Mouse (Mus musculus) brain, embryonic 14.5 days (tissue): Measurements from ENCODE around the gene Col26a1. TPM values are rescaled to one million over a fixed set of nuclear protein-coding genes. Genes with fewer than 3 reads are reported as not detected.
A peak's percentile ranks its signal among the peaks of the same experiment; 100 is the strongest.
"Not testable (repeated sequence)": the region's sequence is repeated elsewhere in the genome, so short reads cannot be mapped to it uniquely, and the experiment has no call there.

Experiments used
- DNase-seq: peaks from one replicate; pipeline ENCODE4 v3.0.0-alpha.2; 2011; ENCODE audit warnings: low read depth
- CTCF ChIP-seq: fragments of 200-500 bp; IDR thresholded peaks from 2 replicates; pipeline ENCODE4 v1.5.1; 2012; ENCODE audit warnings: inconsistent platforms, mild to moderate bottlenecking, moderate library complexity, borderline replicate concordance; ENCODE audit not compliant: insufficient read depth, insufficient read length; ENCODE audit errors: extremely low read depth
- POLR2A ChIP-seq: fragments of 200-500 bp; IDR thresholded peaks from 2 replicates; pipeline ENCODE4 v1.6.1; 2012; ENCODE audit warnings: mild to moderate bottlenecking, inconsistent platforms, borderline replicate concordance; ENCODE audit not compliant: poor library complexity, insufficient read depth, insufficient read length, severe bottlenecking; ENCODE audit errors: extremely low read depth
- polyA plus RNA-seq: library from polyadenylated mRNA; depleted of rRNA; stranded (reverse); fragments of >200 nt; gene quantifications from 2 replicates; pipeline ENCODE4 v1.2.3, GENCODE M21; 2012

Col26a1 gene
- polyA plus RNA-seq, 1 experiment: 52.4 TPM

DNA sequence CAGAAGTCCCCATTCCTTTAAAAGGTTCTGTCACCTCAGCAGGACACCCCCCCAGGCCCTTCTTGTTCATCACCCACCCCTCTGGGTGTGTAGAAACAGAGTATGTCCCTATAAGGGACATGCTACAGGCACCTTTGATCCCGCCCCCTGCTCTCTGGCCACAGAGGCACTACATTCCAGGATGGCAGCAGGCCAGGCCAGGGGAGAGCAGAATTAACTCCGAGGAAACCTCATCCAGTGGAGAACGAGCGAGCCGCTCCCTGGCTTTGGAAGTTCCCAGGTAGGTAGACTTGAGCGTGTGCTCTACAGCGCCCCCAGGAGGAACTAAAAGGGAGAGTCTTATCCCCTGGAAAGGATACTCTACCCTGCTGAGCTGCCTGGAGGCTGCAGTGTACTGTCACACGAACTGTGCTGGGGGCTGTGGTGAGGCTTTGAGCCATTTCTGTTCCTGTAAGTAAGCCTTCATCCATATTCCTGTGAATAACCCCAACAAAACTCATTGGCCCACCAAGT, 118.8 kb downstream of the Col26a1 start:
- DNase-seq: no peak
- no peak for TF ChIP-seq POLR2A
- TF ChIP-seq CTCF: peak; percentile 23; the same call in 1 of the 2 replicates

DNA sequence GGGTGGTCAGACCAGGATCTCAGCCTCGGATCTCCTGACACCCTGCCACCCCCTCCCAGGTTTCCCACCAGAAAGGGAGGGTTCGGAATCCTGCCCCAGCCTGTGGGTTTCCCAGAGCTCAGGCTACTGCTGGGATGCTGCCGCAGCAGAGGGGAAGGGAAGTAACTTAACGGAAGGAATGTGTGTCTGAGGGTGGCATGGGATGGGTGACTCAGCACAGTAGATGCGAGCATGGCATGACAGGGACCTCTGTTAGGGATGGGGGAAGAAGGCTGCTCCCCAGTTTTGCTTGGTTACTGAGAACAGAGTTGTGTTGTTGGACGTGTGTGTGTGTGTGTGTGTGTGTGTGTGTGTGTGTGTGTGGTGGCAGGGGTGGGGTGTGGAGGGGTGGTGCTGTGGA, 122.7 kb downstream of the Col26a1 start:
- DNase-seq: no peak
- TF ChIP-seq CTCF (no peak), POLR2A (no peak)

DNA sequence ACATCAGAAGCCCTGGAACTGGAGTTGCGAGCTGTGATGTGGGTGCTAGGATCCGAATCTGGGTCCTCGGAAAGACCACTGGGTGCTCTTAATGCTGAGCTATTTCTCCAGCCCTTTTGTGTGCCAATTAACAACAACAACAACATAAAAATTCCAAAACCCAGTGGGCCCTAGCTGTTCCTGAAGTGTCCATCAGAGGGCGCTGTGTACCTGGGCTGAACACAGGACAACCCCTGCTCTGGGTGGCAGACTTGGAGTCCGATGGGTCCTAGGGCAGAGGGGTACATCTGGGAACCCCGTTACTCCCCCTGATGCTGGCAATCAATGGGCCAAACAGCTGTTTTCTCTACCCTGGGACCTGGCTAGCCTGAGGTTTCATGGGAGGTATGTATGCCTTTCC, 123.2 kb downstream of the Col26a1 start:
- DNase-seq: no peak
- no peak for TF ChIP-seq POLR2A
- peak; percentile 62 for TF ChIP-seq CTCF

DNA sequence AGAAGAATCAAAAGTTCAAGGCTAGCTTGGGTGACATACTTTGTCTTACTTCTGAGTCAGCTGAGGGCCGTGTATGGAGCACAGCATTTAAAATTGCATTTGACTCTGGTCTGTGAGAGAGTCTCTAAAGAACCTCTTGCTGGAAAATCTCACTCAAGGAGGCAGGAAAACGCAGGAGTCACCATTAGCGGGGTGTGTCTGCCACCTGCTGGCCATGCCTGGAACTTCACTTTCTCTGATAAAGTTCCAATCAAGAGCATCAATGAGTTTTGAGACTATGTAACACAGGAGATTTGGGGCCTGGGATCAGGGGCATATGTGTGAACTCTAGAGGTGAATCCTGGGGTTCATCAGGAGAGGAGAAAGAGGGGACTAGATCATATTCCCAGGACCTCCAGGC, 127.3 kb downstream of the Col26a1 start:
- TF ChIP-seq CTCF (peak; percentile 96), POLR2A (no peak)

DNA sequence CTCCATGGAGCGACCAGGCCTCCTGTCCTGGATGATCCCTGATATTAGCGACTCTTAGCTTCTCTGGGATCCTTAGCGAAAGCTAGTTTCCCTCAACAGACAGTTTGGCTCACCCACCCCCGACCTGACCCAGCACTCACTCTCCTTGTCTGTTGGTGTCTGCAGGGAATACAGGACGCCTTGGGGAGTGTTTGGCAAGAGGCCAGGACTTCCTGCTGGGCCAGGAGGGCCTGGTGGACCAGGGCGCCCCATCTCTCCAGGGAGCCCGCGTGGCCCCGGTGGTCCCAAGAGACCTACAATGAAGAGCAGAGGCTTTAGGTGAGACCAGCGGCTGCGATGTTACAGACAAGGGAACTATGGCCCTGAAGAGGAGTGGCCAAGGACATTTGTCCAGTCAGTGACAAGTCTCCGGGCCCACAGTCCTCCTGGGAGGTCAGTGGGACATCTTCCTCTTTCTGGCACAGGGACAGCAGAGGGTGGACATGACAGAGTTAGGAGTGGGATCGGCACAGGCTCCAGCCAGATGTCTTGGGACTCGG, 128.9 kb downstream of the Col26a1 start:
- TF ChIP-seq CTCF (no peak), POLR2A (no peak)

More for the DNA sequence above, 127.3 kb downstream of the Col26a1 start:
- peak; percentile 71 for DNase-seq

DNA sequence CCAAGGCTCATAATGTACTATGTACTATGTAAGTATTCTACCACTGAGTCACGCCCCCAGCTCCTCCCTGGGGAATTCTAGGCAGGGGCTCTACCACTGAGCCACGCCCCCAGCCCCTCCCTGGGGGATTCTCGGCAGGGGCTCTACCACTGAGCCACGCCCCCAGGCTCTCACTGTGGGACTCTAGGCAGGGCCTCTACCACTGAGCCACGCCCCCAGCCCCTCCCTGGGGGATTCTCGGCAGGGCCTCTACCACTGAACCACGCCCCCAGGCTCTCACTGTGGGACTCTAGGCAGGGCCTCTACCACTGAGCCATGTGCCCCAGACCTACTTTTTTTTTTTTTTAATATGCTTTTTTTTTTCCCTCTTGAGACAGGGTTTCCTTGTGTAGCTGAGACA, 129.8 kb downstream of the Col26a1 start:
- DNase-seq: not testable (repeated sequence)

More for the DNA sequence above, 128.9 kb downstream of the Col26a1 start:
- DNase-seq: no peak

DNA sequence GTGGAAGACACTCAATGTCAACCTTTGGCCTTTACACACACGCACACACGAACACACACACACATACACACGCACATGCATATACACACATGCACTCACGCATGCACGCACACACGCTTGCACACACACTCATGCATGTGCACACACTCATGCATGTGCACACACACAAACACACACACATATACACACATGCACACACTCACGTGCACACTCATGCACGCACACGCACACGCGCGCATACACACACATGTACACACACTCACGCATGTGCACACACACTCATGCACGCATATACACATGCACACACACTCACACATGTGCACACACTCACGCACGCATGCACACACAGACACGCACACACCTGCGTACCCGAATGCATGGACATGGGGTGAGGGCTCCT, 130.9 kb downstream of the Col26a1 start:
- no peak for DNase-seq
- TF ChIP-seq CTCF: no peak
- TF ChIP-seq POLR2A: no peak

DNA sequence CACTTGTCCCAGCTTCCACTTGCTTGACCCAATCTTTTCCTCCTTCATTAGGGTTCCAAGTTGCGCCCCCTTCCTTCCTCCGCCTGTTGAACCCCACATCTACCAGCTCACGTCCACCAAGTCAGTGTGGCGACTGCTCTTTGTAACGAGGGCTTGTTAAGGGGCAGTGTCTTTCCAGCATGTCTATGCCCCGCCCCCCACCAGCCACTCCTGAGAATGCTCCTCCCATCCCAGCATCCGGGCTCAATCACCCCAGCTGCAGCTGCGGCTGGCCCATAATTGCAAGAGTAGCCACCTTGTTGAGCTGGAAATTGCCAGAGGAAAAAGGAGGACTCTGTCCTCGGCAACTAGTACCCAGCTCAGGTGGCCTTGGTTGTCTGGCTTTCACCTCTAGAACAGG, 136.4 kb downstream of the Col26a1 start:
- TF ChIP-seq CTCF (no peak), POLR2A (no peak)

DNA sequence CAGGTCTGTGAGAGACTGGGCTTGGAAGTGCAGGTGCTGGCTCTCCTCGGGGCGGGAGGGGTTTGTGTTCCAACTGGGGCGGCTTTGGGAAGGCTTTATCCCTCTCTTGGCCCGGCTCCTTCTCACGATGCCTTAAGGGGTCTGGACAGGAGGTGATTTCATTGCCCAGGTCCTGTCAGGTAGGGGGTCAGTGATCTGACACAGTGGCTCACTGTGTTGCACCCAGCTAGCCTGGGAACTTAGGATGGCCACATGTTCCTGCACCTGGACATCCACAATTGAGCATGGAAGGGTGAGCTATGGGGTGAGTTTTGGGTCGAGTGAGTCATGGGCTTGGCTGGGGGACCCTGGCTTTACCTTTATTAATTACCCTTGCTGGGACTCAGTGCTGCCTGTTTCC, 144.1 kb downstream of the Col26a1 start:
- TF ChIP-seq CTCF (no peak), POLR2A (no peak)
- no peak for DNase-seq

More for the DNA sequence above, 136.4 kb downstream of the Col26a1 start:
- no peak for DNase-seq

DNA sequence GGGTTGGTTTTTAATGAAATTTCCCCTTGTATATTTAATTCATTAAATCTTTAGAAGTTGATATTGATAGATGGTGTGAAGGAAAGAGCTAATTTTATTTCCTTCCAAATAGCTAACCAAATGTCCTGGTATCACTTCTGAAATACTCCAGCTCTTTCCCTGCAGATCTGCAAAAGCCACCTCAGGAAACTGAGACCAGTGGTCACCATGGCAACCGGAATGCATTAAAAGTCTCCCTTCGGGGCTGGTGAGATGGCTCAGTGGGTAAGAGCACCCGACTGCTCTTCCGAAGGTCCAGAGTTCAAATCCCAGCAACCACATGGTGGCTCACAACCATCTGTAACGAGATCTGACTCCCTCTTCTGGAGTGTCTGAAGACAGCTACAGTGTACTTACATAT, 156.7 kb downstream of the Col26a1 start:
- not testable (repeated sequence) for DNase-seq

DNA sequence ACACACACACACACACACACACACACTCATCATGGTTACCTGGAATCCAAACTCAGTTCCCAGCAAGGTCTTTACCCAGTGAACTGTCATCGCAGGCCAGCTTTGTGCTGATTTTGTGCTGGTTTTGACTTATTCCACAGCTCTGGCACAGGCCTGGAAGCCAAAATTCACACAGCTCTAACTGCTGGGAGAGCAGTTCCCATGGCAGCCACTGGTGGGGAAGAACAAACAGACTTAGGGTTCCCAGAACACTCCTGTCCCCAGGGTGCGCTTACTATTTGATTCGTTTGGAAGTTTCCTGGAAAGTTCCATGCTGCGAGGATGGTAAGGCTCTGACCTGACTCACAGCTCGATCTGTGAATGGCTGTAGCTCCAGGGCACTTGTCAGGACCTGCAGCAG, 161.4 kb downstream of the Col26a1 start:
- DNase-seq: no peak
- TF ChIP-seq POLR2A (no peak), CTCF (no peak)

DNA sequence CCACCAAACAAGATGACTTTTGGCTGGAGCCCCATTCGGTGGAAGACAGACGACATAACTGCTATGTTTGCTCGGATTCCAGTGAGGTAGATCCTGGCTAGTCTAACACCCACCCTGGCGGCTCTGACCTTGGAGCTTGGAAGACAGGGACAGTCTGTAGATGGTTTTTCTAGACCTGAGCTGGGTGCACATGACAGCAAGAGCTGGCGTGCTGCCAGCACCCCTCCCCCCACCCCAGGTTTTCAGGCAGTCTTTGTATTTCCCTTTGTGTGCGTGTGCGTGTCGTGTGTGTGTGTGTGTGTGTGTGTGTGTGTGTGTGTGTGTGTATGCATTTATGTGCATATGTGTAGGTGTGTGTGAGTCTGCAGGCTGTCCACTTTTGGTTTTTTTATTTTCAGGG, 164.4 kb downstream of the Col26a1 start:
- peak; percentile 64 for DNase-seq
- no peak for TF ChIP-seq POLR2A
- no peak for TF ChIP-seq CTCF

DNA sequence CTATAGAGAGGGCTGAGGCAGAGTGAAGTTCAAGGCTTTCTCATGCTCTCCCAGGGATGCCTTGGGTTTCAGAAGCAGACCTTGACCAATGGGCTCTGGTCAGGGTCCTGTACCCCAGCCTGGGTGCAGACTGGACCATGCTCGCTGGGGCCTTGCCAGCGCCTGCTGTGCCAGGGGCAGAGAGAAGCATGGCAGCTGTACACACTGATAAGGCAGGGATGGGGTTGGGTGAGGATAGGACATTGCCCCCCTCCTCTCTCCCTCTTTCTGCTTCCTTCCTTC, 165.5 kb downstream of the Col26a1 start:
- TF ChIP-seq POLR2A: no peak
- TF ChIP-seq CTCF: no peak
- DNase-seq: no peak

DNA sequence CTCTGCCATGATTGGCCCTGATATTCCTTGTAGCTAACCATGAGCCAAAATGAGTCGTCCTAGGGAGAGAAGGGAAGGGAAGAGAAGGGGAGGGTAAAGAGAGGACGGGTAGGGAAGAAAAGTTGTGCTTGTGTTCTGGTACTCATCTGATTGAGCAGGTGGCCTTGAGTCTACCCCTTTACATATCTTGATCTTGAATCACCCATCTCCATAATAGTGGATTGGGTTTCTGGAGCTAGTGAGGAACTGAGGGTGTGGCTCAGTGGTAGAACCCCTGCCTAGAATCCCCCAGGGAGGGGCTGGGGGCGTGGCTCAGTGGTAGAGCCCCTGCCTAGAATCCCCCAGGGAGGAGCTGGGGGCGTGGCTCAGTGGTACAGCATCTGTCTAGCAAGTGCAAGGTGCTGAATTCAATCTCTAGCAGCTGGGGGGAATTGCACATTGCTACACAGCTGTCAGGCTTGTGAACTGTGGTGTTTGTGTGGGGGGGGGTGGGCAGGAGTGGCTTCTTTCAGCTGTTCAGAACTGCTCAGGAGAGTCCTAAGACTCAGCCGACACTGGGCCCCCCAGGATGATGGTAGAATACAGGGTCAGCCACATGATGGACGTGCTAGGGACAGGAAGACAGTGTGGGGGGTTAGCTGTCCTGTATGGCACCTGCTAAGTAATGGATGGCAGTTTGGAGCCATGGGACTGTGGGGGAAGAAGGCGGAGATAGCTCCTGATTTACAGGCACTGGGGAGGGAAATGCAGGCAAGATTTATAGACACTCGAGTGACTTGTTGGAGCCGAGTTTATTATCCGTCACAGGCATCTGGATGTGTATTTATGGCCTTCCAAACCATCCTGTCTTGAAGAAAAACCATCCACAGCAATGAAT, 166.1 kb downstream of the Col26a1 start:
- TF ChIP-seq CTCF: no peak
- no peak for TF ChIP-seq POLR2A
- no peak for DNase-seq

DNA sequence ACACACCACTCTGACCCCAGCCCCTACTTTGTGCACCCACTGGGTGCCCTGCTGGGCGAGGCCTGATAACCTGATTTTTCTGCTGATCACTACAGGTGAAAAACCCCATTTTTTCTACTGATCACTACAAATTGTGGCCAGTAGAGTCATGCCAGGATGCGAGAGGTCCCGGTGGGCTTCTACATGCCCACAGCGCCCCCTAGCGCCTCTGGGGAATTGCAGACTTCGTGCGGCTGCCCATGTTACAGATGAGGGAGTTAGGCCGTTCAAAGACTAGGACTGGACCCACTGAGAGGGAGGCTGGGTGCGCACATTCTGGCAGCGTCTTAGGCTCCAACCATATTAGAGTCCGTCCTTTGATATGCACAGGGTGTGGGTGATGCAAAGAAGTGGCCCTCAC, 168.1 kb downstream of the Col26a1 start:
- peak; percentile 72 for DNase-seq
- TF ChIP-seq CTCF (peak; percentile 63), POLR2A (no peak)
